Mouse (Mus musculus): ENCODE measurements around the gene Papolb. TPM values are rescaled to one million over a fixed set of nuclear protein-coding genes. Genes with fewer than 3 reads are reported as not detected.

The Papolb gene
- polyA plus RNA-seq, 1 experiment from 2014 or later: not detected

DNA sequence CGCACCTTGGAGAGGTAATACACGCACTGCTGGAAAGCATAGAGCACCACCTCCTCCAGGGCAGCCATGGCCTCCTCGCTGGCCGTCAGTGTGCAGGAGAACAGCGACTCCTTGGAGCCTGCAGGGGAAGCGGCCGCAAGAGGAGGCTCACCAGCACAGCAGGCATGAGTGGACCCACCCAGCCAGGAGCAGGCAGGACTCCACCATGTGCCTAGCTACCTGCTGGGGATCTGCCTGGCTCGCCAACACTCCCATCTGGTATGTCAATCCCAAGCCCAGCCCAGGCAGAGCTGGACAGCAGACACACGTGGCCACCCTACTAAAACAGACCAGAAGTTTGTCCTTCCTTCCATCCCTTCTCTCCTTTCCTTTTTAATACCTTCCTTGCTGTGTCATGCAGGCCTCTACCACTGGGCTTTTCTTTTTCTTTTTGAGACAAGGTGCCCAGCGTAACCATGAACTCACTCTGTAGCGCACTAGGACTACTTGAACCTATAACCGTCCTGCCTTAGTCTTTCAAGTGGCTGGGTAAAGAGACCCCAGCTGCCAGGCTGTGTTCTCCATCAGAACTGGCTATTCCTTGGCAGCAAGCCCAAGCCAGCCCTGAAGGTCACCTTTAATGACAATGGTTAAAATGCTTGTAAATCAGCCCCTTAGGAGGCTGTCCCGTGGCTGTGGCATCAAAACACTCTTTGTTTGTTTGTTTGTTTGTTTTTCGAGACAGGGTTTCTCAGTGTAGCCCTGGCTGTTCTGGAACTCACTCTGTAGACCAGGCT lies 34.4 kb downstream of the Papolb start:
- H3K4me1 ChIP-seq (ENCODE audit: insufficient read depth): no peaks in the 10 kb centered on the region
- no peaks in the 10 kb centered on the region for H3K36me3 ChIP-seq (replicated peaks; ENCODE audit: insufficient read depth, low read length)
- DNase-seq (no peak), ATAC-seq (no peak)
- H3K9ac ChIP-seq (replicated peaks): no peak overlapping the region
- no peak overlapping the region for H3K4me3 ChIP-seq (ENCODE audit: low read depth, low read length)
- no peaks in the 10 kb centered on the region for H3K27me3 ChIP-seq (ENCODE audit: insufficient read depth, low read length)
- TF ChIP-seq CTCF (IDR thresholded peaks at IDR 0.05; ENCODE audit: low read depth) (no peak), EP300 (IDR thresholded peaks at IDR 0.05; ENCODE audit: low read depth) (no peak)
- 58% methylated on average over 14 of the region's 14 CpGs for WGBS (ENCODE audit: insufficient replicate concordance)
- no peak overlapping the region for H3K4me2 ChIP-seq (ENCODE audit: low read depth, low read length)
- no peaks in the 10 kb centered on the region for H3K9me3 ChIP-seq (ENCODE audit: low read length)
- no peak overlapping the region for H3K27ac ChIP-seq (ENCODE audit: low read depth)

DNA sequence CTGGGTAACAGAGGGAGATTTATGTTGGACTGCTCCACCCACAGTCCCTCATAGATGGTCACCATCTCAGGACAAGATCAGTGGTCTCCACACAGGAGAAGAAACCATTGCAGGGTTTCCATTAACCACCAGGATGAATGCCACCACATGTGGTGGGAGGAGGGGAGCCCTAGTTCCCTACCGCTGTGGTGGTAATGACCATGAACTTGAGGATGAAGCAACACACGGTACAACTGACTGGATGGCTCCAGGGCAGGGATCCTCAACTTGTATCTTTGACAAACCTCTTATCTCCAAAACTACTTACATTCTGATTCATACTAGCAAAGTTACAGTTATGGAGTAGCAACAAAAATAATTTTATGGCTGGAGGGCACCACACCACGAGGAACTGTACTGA lies 36.6 kb downstream of the Papolb start:
- DNase-seq (no peak), ATAC-seq (no peak)
- Histone ChIP-seq H3K4me2 (ENCODE audit: low read depth, low read length) (no peak overlapping the region), H3K27me3 (ENCODE audit: insufficient read depth, low read length) (no peaks in the 10 kb centered on the region), H3K4me3 (ENCODE audit: low read depth, low read length) (no peak overlapping the region), H3K9me3 (ENCODE audit: low read length) (no peaks in the 10 kb centered on the region), H3K9ac (replicated peaks) (no peak overlapping the region), H3K36me3 (replicated peaks; ENCODE audit: insufficient read depth, low read length) (no peaks in the 10 kb centered on the region), H3K4me1 (ENCODE audit: insufficient read depth) (no peaks in the 10 kb centered on the region), H3K27ac (ENCODE audit: low read depth) (no peak overlapping the region)
- WGBS (ENCODE audit: insufficient replicate concordance): 61% methylated on average over 3 of the region's 3 CpGs
- TF ChIP-seq CTCF (IDR thresholded peaks at IDR 0.05; ENCODE audit: low read depth) (no peak), EP300 (IDR thresholded peaks at IDR 0.05; ENCODE audit: low read depth) (no peak)

DNA sequence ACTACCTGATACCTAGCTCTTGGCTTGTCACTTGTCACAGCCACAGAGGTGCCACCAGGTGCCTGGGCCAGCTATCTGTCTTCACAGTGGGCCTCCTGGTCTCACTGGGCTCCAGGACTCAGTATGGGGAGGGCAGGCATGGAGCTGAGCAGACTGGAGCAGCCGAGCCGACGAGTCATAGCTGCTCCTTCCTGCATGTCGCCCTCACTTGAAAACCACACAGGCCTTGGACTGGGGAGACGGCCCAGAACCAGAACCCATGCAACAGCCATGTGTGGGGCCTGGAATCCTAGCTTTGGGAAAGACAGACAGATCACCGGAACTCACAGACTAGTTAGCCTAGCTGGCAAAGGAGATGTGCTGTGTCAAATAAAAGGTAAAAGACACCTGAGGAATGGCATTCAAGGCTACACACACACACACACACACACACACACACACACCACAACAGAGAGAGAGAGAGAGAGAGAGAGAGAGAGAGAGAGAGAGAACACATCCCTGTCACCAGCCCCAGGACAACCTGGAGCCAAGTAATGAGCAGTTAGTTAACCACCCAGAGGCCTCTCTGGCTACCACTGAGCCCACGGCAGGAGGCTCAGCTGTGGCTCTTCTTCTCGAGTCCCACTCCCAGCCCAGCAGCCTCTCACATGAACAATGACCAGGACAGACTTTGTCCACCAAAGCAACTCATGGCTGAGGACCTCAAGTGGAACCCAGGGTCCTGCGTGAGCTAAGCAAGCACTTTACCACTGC lies 39.7 kb downstream of the Papolb start:
- Histone ChIP-seq H3K9me3 (ENCODE audit: low read length) (no peaks in the 10 kb centered on the region), H3K4me1 (ENCODE audit: insufficient read depth) (no peaks in the 10 kb centered on the region), H3K27ac (ENCODE audit: low read depth) (no peak overlapping the region), H3K9ac (replicated peaks) (no peak overlapping the region), H3K4me3 (ENCODE audit: low read depth, low read length) (no peak overlapping the region), H3K27me3 (ENCODE audit: insufficient read depth, low read length) (no peaks in the 10 kb centered on the region), H3K4me2 (ENCODE audit: low read depth, low read length) (no peak overlapping the region), H3K36me3 (replicated peaks; ENCODE audit: insufficient read depth, low read length) (no peaks in the 10 kb centered on the region)
- ATAC-seq: no peak
- no peak for DNase-seq
- 66% methylated on average over 9 of the region's 9 CpGs for WGBS (ENCODE audit: insufficient replicate concordance)
- TF ChIP-seq CTCF (IDR thresholded peaks at IDR 0.05; ENCODE audit: low read depth) (no peak), EP300 (IDR thresholded peaks at IDR 0.05; ENCODE audit: low read depth) (no peak)

DNA sequence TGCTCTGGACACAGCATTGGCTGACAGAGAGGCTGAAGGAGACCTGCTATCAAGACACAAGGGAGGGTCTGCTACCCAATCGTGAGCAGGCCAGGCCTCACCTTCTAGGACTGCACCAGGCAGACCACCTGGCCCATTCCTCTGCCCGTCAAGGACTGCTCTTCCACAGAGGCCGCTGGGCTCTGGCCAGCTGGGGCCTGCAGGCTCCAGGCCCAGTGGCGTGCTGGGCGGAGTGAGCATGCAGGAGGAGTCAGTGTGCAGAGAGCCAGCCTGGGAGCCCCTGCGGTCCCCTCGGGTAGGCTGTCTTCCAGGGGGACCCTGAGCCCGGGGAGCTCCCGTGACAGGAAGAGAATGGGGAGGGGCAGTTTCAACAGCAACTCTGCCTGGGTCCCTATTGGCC lies 43.2 kb downstream of the Papolb start:
- no peak for ATAC-seq
- 70% methylated on average over 9 of the region's 9 CpGs for WGBS (ENCODE audit: insufficient replicate concordance)
- no peak for TF ChIP-seq CTCF (IDR thresholded peaks at IDR 0.05; ENCODE audit: low read depth)
- no peak for TF ChIP-seq EP300 (IDR thresholded peaks at IDR 0.05; ENCODE audit: low read depth)

DNA sequence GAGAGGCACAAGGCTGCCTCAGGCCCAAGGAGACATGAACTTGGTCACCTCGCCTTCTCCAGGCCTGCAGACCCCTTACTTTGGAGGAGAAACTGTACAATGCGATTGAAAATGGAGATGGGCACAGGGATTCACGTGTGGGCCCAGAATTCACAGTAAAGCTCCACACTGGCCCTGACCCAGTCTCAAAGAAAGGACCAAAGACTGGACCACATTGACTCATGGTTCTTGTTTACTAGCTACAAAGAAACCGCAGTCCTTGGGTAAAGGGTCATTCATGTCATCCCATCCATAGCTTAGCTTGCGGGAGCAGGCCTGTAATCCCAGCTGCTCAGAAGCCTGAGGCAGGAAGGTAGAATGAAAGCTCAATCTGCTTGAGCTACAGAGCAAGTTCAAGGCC lies 46.3 kb downstream of the Papolb start:
- TF ChIP-seq EP300 (IDR thresholded peaks at IDR 0.05; ENCODE audit: low read depth) (no peak), CTCF (IDR thresholded peaks at IDR 0.05; ENCODE audit: low read depth) (no peak)
- WGBS (ENCODE audit: insufficient replicate concordance): 84% methylated on average over 5 of the region's 5 CpGs
- H3K9me3 ChIP-seq (ENCODE audit: low read length): no peaks in the 10 kb centered on the region
- H3K4me1 ChIP-seq (ENCODE audit: insufficient read depth): no peaks in the 10 kb centered on the region
- no peak for DNase-seq
- no peak overlapping the region for H3K27ac ChIP-seq (ENCODE audit: low read depth)
- H3K4me2 ChIP-seq (ENCODE audit: low read depth, low read length): no peak overlapping the region
- no peak for ATAC-seq
- H3K27me3 ChIP-seq (ENCODE audit: insufficient read depth, low read length): no peaks in the 10 kb centered on the region
- H3K4me3 ChIP-seq (ENCODE audit: low read depth, low read length): no peak overlapping the region
- no peak overlapping the region for H3K9ac ChIP-seq (replicated peaks)
- no peaks in the 10 kb centered on the region for H3K36me3 ChIP-seq (replicated peaks; ENCODE audit: insufficient read depth, low read length)

More for the DNA sequence above, 43.2 kb downstream of the Papolb start:
- Histone ChIP-seq H3K36me3 (replicated peaks; ENCODE audit: insufficient read depth, low read length) (no peaks in the 10 kb centered on the region), H3K9me3 (ENCODE audit: low read length) (no peaks in the 10 kb centered on the region), H3K4me3 (ENCODE audit: low read depth, low read length) (no peak overlapping the region), H3K27me3 (ENCODE audit: insufficient read depth, low read length) (no peaks in the 10 kb centered on the region), H3K9ac (replicated peaks) (no peak overlapping the region), H3K4me2 (ENCODE audit: low read depth, low read length) (no peak overlapping the region), H3K4me1 (ENCODE audit: insufficient read depth) (no peaks in the 10 kb centered on the region), H3K27ac (ENCODE audit: low read depth) (no peak overlapping the region)
- no peak for DNase-seq

DNA sequence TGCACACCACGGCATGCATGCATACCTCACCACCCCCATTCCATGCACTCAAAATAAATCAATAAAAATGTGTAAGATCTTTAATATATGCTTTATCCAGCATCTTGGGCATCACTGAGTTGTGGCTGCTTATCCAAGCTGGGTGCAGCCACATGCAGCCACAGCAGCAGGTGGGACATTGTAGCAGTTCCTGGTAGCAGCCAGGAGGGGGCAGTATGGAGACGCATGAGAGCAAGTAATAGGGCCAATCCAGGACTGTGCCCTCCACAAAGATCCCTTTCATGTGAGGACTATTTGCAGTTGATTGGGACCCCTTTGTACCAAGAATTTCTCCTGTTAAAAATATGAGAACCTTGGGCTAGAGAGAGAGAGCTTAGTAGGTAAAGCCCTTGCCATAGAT lies 47.4 kb downstream of the Papolb start:
- Histone ChIP-seq H3K9ac (replicated peaks) (no peak overlapping the region), H3K4me3 (ENCODE audit: low read depth, low read length) (no peak overlapping the region), H3K36me3 (replicated peaks; ENCODE audit: insufficient read depth, low read length) (no peaks in the 10 kb centered on the region; the same call in 1 of the 2 replicates), H3K4me1 (ENCODE audit: insufficient read depth) (no peaks in the 10 kb centered on the region), H3K9me3 (ENCODE audit: low read length) (no peaks in the 10 kb centered on the region), H3K4me2 (ENCODE audit: low read depth, low read length) (no peak overlapping the region), H3K27me3 (ENCODE audit: insufficient read depth, low read length) (no peaks in the 10 kb centered on the region), H3K27ac (ENCODE audit: low read depth) (no peak overlapping the region)
- 51% methylated on average over 2 of the region's 2 CpGs for WGBS (ENCODE audit: insufficient replicate concordance)
- TF ChIP-seq CTCF (IDR thresholded peaks at IDR 0.05; ENCODE audit: low read depth): peak; percentile 75
- no peak for TF ChIP-seq EP300 (IDR thresholded peaks at IDR 0.05; ENCODE audit: low read depth)
- peak; percentile 45 for DNase-seq
- no peak for ATAC-seq
